Mouse (Mus musculus): ENCODE results near the gene Gpr33. TPM values are rescaled to one million over a fixed set of nuclear protein-coding genes. Genes with fewer than 3 reads are reported as not detected.

The Gpr33 gene
- total RNA-seq, 2 experiments from 2014 or later = not detected

DNA sequence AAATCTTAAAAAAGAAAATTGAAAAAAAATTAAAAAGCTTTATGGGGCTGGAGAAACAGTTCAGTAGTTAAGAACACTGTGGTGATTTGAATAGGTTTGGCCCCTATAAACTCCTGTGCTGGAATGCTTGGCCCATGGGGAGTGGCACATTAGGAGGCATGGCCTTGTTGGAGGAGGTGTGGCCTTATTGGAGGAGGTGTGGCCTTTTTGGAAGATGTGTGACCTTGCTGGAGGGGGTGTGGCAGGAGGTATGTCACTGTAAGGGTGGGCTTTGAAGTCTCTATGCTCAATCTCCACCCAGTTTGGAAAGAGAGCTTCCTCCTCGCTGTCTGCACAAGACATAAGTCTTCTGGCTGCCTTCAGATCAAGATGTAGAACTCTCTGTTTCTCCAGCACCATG is 53.5 kb downstream of the Gpr33 start:
- Histone ChIP-seq H3K4me3 (no peak overlapping the region), H3K27ac (no peak overlapping the region)
- no peak for TF ChIP-seq CTCF (IDR thresholded peaks at IDR 0.05)
- intact Hi-C loops (cut with DNase I) = no loop called here
- DNase-seq = no peak

Other genes starting within 250 kb of the Gpr33 start
- 100 to 1,000 TPM in 1 of 2 experiments, 10 to 100 TPM in 1; 98.6 to 100 TPM for gene Hectd1, start 198.5 kb downstream of the Gpr33 start, total RNA-seq (2021)
- gene Heatr5a, start 56.7 kb downstream of the Gpr33 start, total RNA-seq (2021) = 10 to 100 TPM; 16.7 to 29.0 TPM
- gene Dtd2, start 21.6 kb downstream of the Gpr33 start, total RNA-seq (2021) = 1 to 10 TPM; 4.2 to 4.9 TPM
- gene Nubpl, start 69.7 kb upstream of the Gpr33 start, total RNA-seq (2021) = 1 to 10 TPM; 4.9 to 5.6 TPM

All from gastrocnemius, adult 2 months (tissue).